Comparison of ENCODE assay signal across 9 mouse cellular contexts in the genomic region with DNA sequence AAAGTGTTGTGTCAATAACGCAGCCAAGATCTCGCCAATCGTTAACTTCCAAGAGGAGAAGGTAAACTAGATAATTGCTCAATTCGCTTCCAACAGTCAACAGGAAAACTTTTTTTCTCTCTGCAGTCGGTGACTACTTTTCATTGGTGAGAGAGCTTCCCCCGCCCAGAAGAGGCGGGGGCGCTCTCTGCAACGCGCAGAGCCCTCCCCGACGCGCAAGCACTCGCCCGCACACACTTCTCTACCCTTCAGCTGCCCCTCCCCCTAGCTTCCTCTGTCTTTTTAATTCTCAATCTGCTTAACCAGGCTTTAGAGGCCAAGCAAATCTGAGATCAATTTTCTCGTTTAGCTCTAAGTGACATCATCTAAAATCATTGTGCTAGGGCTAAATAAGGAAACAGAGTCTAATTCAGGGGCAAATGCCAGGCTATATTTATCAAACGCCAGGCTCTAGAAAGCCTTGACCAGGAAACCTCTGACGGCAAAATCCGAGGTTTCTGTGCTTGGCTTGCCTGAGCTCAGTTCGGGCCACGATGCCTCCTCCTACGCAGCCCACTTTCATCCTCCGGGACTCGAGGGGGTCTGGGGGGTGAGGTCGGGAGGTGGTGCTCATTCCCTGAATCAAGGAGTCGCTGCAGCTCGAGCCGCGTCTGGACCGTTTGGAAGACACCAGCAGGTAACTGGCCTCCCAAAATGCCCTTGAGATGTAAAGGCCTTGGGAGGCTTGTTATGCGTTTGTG. TPM values are rescaled to one million over a fixed set of nuclear protein-coding genes. Genes with fewer than 3 reads are reported as not detected.
A peak's percentile ranks its signal among the peaks of the same experiment; 100 is the strongest.
DNase-seq lines count a peak whose midpoint lies in the region; ATAC-seq lines count a peak whose summit lies in the region.
"Had no signal": no experiment of that assay in that cellular context is flagged by ENCODE, and none has a peak within 500 bp of the region (broad histone marks: within the 10 kb centered on the region; RNA-seq: fewer than 3 reads in every experiment).

Fezf1 (minus strand) TSS at position 50 of the 740 bp plus-strand sequence.

- H3K4me3 ChIP-seq in heart, embryonic 12.5 days, result peak within 1 kb of the TSS; percentile 53
- H3K4me3 ChIP-seq in hindbrain, embryonic 11.5 days (ENCODE audit: low read depth, low read length), result peak within 1 kb of the TSS; percentile 33
- H3K4me3 ChIP-seq in midbrain, embryonic 11.5 days (ENCODE audit: low read depth, low read length), result peak within 1 kb of the TSS; percentile 36

- peak within 1 kb of the TSS; percentile 92 for H3K4me2 ChIP-seq in heart, embryonic 12.5 days
- H3K4me2 ChIP-seq in hindbrain, embryonic 11.5 days (replicated peaks; ENCODE audit: low read depth, low read length), result peak within 1 kb of the TSS; percentile 46
- peak within 1 kb of the TSS; percentile 51 for H3K4me2 ChIP-seq in midbrain, embryonic 11.5 days

- peak within 1 kb of the TSS; percentile 52; the same call in 1 of the 2 replicates for H3K9ac ChIP-seq in heart, embryonic 12.5 days
- no peak within 1 kb of the TSS for H3K9ac ChIP-seq in hindbrain, embryonic 11.5 days (ENCODE audit: low read depth, low read length)
- peak within 1 kb of the TSS; percentile 25; the same call in 1 of the 2 replicates for H3K9ac ChIP-seq in midbrain, embryonic 11.5 days (ENCODE audit: low read length)

- under 1% methylated on average over 31 of the region's 31 CpGs for WGBS in heart, embryonic 12.5 days
- under 1% methylated on average over 31 of the region's 31 CpGs for WGBS in hindbrain, embryonic 11.5 days
- under 1% methylated on average over 31 of the region's 31 CpGs for WGBS in midbrain, embryonic 11.5 days

- H3K9me3 ChIP-seq in heart, embryonic 12.5 days (replicated peaks), result no peaks in the 10 kb centered on the region
- no peaks in the 10 kb centered on the region for H3K9me3 ChIP-seq in hindbrain, embryonic 11.5 days (ENCODE audit: control insufficient read depth, low read length)
- no peaks in the 10 kb centered on the region for H3K9me3 ChIP-seq in midbrain, embryonic 11.5 days (ENCODE audit: control insufficient read depth, low read length)

- H3K36me3 ChIP-seq in heart, embryonic 12.5 days, result no peaks in the 10 kb centered on the region
- H3K36me3 ChIP-seq in hindbrain, embryonic 11.5 days (ENCODE audit: control insufficient read depth, insufficient read depth, low read length), result no peaks in the 10 kb centered on the region
- H3K36me3 ChIP-seq in midbrain, embryonic 11.5 days (ENCODE audit: control insufficient read depth, insufficient read depth, low read length), result no peaks in the 10 kb centered on the region

- H3K27ac ChIP-seq in heart, embryonic 12.5 days (ENCODE audit: poor library complexity, severe bottlenecking), result no peak within 1 kb of the TSS
- H3K27ac ChIP-seq in hindbrain, embryonic 11.5 days (ENCODE audit: low read depth, low read length), result no peak within 1 kb of the TSS
- H3K27ac ChIP-seq in midbrain, embryonic 11.5 days (ENCODE audit: low read depth, low read length), result no peak within 1 kb of the TSS

- DNase-seq in heart, adult 8-10 months (ENCODE audit: low spot score), result no peak
- peak; percentile 19 for DNase-seq in Muller cell, postnatal 12 days (ENCODE audit: inconsistent ontology term)
- peak; percentile 71 for DNase-seq in hindbrain, embryonic 11.5 days (ENCODE audit: low spot score)
- peak; percentile 97 for DNase-seq in midbrain, embryonic 11.5 days (ENCODE audit: low spot score, missing footprints)
- no peak for DNase-seq in right cerebral cortex, postnatal 10 days (ENCODE audit: low spot score in 2 of 2)
- no peak for DNase-seq in cerebellum, adult 18-20 months
- DNase-seq in layer of hippocampus, adult 18-20 months (ENCODE audit: low spot score in 2 of 2), result no peak

- peaks cover 23% of the 10 kb centered on the region for H3K4me1 ChIP-seq in heart, embryonic 12.5 days (replicated peaks)
- H3K4me1 ChIP-seq in hindbrain, embryonic 11.5 days (replicated peaks; ENCODE audit: control insufficient read depth, insufficient read depth, low read length), result no peaks in the 10 kb centered on the region
- peaks cover 12% of the 10 kb centered on the region for H3K4me1 ChIP-seq in midbrain, embryonic 11.5 days (ENCODE audit: control insufficient read depth, insufficient read depth, low read length)

- H3K27me3 ChIP-seq in heart, embryonic 12.5 days (replicated peaks), result peaks cover 72% of the 10 kb centered on the region
- H3K27me3 ChIP-seq in hindbrain, embryonic 11.5 days (ENCODE audit: control insufficient read depth, insufficient read depth, low read length), result peaks cover 81% of the 10 kb centered on the region
- H3K27me3 ChIP-seq in midbrain, embryonic 11.5 days (ENCODE audit: control insufficient read depth, insufficient read depth, low read length), result peaks cover 90% of the 10 kb centered on the region

- ATAC-seq in heart, embryonic 12.5 days (ENCODE audit: insufficient number of reproducible peaks, low FRiP score), result no peak
- 0 out of 2 replicates have a peak, but pooled peaks have one; percentile 8 for ATAC-seq in hindbrain, embryonic 11.5 days (ENCODE audit: low FRiP score)
- no peak for ATAC-seq in midbrain, embryonic 11.5 days (ENCODE audit: low FRiP score)

RNA-seq across cellular contexts. Expression of gene Fezf1, which starts in this region (rescaled TPM):
- not detected in 2 replicates for polyA plus RNA-seq in heart, embryonic 12.5 days (2016; fragmentation: Nextera tagmentation; extraction: Ambion mirVana)
- total RNA-seq in heart, adult 8-10 months (2022), result not detected
- polyA plus RNA-seq in hindbrain, embryonic 11.5 days (2014; fragmentation: Nextera tagmentation; extraction: Ambion mirVana), result 0.11 TPM in 1 of 2 replicates, not detected in the other
- polyA plus RNA-seq in midbrain, embryonic 11.5 days (2014; fragmentation: Nextera tagmentation; extraction: Ambion mirVana), result 1.9 and 3.3 TPM in 2 replicates
- under 1 TPM in 1 of 2 experiments, not detected in 1; 0.13 TPM for total RNA-seq in layer of hippocampus, adult 18-20 months (2021)
- total RNA-seq: heart, postnatal 10 days had no signal

Comparison
In these comparisons a context has a peak if more than half of its experiments do, and no peak if none do; other contexts are left out.
1. Peak in DNase-seq, ATAC-seq, H3K4me3 ChIP-seq and H3K4me2 ChIP-seq in hindbrain, embryonic 11.5 days; RNA of the gene not detected or under 1 TPM.
2. DNase-seq: peak in Muller cell, postnatal 12 days (single experiment) and midbrain, embryonic 11.5 days (single experiment); none in heart, adult 8-10 months (single experiment), right cerebral cortex, postnatal 10 days (0 of 2), cerebellum, adult 18-20 months (0 of 2) and layer of hippocampus, adult 18-20 months (0 of 2).
3. Peak in every context shown above with its lines, with median percentiles within 50 percentile points of each other: H3K4me2 ChIP-seq and H3K4me3 ChIP-seq.